Mouse (Mus musculus) C2C12 (cell line): Measurements from ENCODE around the gene Cops9.

Source experiments
- CTCF ChIP-seq: IDR thresholded peaks from one replicate; pipeline ENCODE4 v1.5.1; 2011; ENCODE audit not compliant: control insufficient read depth, insufficient read depth, insufficient read length
- MAX ChIP-seq: IDR thresholded peaks from one replicate; pipeline ENCODE4 v1.6.1; 2011; ENCODE audit warnings: mild to moderate bottlenecking, control low read depth
- MYOG ChIP-seq: IDR thresholded peaks from one replicate; pipeline ENCODE4 v1.6.1; 2011; ENCODE audit not compliant: control insufficient read depth, insufficient read length; ENCODE audit errors: extremely low read depth

DNA sequence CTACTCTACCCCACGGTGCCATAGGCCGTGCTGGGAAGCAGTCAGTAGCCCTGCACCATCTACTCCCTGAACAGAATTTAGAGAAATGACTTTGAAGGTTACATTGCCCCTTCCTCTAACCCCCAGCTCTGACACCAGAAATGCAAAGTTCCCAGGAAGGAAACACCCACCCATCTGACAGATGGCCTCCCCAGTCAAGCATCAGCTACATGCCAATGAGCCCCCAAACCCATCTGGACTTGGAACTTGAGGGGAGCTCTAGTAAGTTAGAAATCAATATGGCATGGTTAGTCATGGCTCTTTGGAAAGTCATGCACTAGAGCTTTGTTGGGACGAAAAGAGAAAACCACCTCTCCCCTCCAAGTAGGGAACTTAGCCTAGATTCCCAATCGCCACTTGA lies 3.0 kb downstream of the Cops9 start:
- TF ChIP-seq MYOG: no peak
- no peak for TF ChIP-seq CTCF
- TF ChIP-seq MAX: no peak
